Mouse (Mus musculus) left cerebral cortex, postnatal 4 days (tissue): ENCODE measurements around the gene Itga3. TPM values are rescaled to one million over a fixed set of nuclear protein-coding genes. Genes with fewer than 3 reads are reported as not detected.
A peak's percentile ranks its signal among the peaks of the same experiment; 100 is the strongest.

ENCODE experiments used
- DNase-seq: peaks from one replicate; pipeline ENCODE4 v3.0.0-alpha.2; 2022
- intact Hi-C: fragments of 180-260 bp; cut with DNase I; formaldehyde crosslinking; loops from one replicate; pipeline ENCODE4 v1.15.1; 2025
- total RNA-seq, 2 experiments: library from RNA; stranded (reverse); gene quantifications; 2 replicates each; pipeline ENCODE4 v1.2.3; 2021

Gene Itga3
- total RNA-seq, 2 experiments from 2014 or later = 20.3 to 20.5 TPM

DNA sequence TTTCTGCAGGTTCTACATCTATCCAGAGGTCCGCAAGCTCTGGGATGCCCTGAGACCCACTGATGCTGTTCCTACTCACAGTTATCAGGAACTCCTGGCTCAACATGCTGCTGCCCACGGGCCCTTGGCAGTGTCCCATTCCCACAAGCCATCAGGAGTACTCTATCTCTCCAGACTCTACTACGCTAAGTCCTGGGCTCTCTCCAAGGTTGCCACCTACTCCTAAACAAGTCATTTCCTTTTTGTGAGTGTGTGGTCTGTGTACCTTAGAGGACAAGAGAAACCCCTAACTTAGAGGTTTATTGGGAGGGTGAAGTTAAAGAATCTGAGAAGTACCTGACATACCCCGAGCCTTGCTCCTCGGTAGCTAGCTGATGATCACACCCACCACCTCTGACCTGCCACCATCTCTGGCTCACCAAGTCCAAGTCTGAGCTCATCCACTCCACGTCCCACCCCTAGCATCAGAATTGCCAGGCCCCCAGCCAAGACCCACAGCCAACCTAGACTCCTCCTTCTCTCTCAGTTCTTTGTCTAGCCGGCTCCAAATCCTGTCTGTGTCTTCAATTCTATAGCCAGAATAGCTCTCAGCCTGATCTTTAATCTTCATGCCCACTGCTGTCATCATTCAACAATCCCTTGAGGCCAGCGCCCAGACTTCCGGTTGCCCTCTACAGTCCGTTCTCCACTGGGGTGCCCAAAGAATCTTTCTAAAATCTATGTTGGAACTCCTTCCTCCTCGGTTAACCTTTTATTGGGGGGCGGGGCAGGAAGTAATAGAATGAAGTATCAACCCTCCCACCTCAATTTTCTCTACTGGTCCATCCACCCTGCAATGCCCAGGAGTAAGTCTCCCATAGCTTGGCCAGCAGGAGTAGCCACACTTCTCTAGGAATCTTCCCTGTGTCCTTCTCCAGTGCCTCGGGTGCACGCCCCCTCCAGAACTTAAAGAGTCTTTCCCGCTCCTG is 67.7 kb downstream of the Itga3 start:
- peak; percentile 69 for DNase-seq
- intact Hi-C loops = no loop called here

- intact Hi-C loops = no loop called here
- DNase-seq = no peak
These were observed 69.2 kb downstream of the Itga3 start for GRCm38 (mm10) chr11:95007418-95007817.

GRCm38 (mm10) chr11:95006525-95007219 is 69.9 kb downstream of the Itga3 start:
- intact Hi-C loops = no loop called here
- DNase-seq = peak; percentile 95

- DNase-seq = no peak
- intact Hi-C loops = no loop called here
These were observed 70.6 kb downstream of the Itga3 start for GRCm38 (mm10) chr11:95006038-95006437.

DNA sequence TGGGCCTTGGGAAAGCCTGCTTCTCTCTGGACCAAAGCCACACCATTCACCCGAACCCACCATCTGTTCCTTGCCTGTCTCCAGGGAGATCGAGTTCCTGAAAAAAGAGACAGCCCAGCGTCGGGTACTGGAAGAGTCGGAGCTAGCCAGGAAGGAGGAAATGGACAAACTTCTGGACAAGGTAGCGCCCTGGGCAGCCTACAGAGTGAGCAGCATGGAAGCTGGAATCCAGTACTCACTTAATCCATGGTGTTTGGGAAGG is 71.7 kb downstream of the Itga3 start:
- DNase-seq = no peak
- intact Hi-C loops = no loop called here

GRCm38 (mm10) chr11:95004136-95004936 is 72.3 kb downstream of the Itga3 start:
- intact Hi-C loops = no loop called here
- DNase-seq = no peak

- intact Hi-C loops = no loop called here
- no peak for DNase-seq
These were observed 73.9 kb downstream of the Itga3 start for GRCm38 (mm10) chr11:95002705-95003104.

GRCm38 (mm10) chr11:95001584-95002347 is 74.8 kb downstream of the Itga3 start:
- intact Hi-C loops = no loop called here

DNA sequence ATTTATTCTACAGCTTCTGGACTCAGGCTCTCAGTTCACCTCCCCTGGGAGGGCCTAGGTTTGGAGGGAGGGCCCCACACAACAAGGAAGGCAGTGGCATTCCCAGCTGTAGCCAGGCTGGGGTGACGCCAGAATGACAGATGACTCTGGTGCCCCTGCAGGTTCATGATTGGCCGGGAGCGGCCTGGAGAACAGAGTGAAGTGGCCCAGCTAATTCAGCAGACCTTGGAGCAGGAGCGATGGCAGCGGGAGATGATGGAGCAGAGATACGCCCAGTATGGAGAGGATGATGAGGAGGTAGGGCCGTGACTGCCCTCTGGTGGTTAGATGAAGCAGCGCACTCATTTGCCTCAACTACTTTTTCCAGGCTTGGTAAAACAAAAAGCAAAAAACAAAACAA is 75.5 kb downstream of the Itga3 start:
- peak; percentile 94 for DNase-seq
- intact Hi-C loops = no loop called here

More at GRCm38 (mm10) chr11:95001584-95002347, 74.8 kb downstream of the Itga3 start:
- DNase-seq = no peak

GRCm38 (mm10) chr11:95000548-95000947 is 76.1 kb downstream of the Itga3 start:
- no peak for DNase-seq
- intact Hi-C loops = no loop called here

GRCm38 (mm10) chr11:95000128-95000527 is 76.5 kb downstream of the Itga3 start:
- DNase-seq = no peak
- intact Hi-C loops = no loop called here

GRCm38 (mm10) chr11:94998041-94998531 is 78.5 kb downstream of the Itga3 start:
- intact Hi-C loops = no loop called here
- peak; percentile 58 for DNase-seq

GRCm38 (mm10) chr11:94997596-94997995 is 79.0 kb downstream of the Itga3 start:
- no peak for DNase-seq
- intact Hi-C loops = no loop called here

DNA sequence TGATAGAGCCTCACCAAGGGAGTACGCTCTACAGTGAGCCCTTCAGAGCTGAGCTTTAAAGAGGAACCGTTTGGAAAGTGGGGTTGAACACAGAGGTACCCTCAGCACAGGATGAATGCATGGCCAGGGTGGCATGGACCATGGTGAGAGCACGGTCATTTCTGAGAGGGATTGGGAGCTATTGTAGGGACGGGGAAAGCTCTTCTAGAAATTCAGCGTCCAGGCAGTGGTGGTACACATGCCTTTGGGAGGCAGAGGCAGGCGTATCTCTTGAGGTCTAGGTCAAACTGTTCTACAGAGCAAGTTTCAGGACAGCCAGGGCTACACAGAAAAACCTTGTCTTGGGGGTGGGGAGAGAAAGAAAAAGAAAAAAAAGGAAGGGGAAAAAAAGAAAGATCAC is 79.6 kb downstream of the Itga3 start:
- no peak for DNase-seq
- intact Hi-C loops = no loop called here

DNA sequence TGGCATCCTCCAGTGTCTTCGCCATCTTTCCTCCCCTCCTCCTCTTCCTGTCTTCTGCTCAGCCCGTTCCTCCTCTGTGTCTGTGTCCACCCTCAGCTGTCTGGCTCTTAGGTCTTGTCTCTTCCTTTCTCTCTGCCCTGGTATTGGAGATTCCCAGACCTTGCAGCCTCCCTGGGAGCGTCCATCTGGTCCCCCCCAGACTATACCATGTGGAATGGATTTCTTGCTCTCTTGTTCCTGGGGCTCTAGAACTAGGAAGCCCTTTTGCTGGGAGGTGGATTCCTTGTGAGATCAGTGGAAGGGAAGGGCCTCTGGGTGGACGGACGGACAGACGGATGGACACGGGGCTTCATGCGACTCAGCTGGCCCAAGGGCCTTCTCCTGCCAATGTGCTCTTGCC is 80.5 kb downstream of the Itga3 start:
- intact Hi-C loops = no loop called here

DNA sequence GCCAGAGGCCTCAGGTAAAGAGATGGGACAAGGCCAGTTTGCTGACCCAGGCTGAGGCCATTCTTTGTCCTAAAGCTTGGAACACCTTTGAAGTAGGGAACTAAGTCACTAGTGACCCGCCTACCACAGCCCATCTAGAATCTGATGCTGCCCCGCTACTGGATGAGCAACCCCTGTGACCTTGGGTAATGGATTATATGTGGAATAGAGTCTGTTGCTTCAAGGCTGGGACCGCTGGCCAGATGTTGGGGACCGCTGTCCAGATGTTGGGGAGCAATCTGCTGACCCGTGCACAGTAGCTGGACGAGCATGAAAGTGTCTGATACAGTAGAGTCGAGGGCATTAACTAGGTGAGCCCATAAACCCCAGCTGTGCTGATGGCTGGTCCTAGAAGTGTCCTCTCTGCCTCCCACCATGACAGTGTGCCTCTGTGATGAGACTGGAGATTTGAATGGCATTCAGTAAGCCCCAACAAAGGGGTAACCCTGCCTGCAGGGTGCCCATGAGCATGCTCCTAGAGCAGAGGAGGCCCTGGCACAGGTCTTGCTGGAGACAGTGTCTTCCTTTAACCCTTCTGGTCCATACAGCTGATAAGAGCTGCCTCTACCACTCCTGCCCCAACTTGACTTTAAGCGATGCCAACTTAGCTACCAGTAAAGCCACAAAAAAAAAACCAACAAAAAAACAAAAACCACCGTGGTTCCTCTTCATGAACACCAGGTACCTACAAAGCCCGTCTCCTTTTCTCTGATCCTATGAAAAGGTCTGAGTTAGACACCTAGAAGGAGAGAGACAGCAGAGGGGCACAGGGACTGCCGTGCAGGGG is 81.4 kb downstream of the Itga3 start:
- intact Hi-C loops = no loop called here

More for the DNA sequence above, 80.5 kb downstream of the Itga3 start:
- no peak for DNase-seq

More for the DNA sequence above, 81.4 kb downstream of the Itga3 start:
- DNase-seq = no peak
